11 mouse cellular contexts compared by ENCODE assay signal in genomic region chr6:87222854-87223631, GRCm38 (mm10).
DNase-seq lines count a peak whose midpoint lies in the region; ATAC-seq and TF ChIP-seq lines count a peak whose summit lies in the region.
"Had no signal": no experiment of that assay in that cellular context is flagged by ENCODE, and none has a peak within 500 bp of the region (broad histone marks: within the 10 kb centered on the region; RNA-seq: fewer than 3 reads in every experiment).

No protein-coding gene starts in this region.

- no peak overlapping the region for H3K9ac ChIP-seq in forebrain, embryonic 14.5 days (ENCODE audit: low read length)
- no peak overlapping the region for H3K9ac ChIP-seq in forebrain, embryonic 16.5 days (replicated peaks; ENCODE audit: low read depth, low read length)

- no peak for TF ChIP-seq POLR2A in brain, embryonic 14.5 days (IDR thresholded peaks at IDR 0.05; ENCODE audit: borderline replicate concordance, extremely low read depth, insufficient read depth, insufficient read length, poor library complexity, severe bottlenecking)

- no peak overlapping the region for H3K27ac ChIP-seq in forebrain, embryonic 14.5 days (ENCODE audit: low read depth, low read length)
- no peak overlapping the region for H3K27ac ChIP-seq in forebrain, embryonic 16.5 days (ENCODE audit: low read length)

- no peaks in the 10 kb centered on the region for H3K27me3 ChIP-seq in forebrain, embryonic 14.5 days (replicated peaks; ENCODE audit: control insufficient read depth, insufficient read depth, low read length)
- no peaks in the 10 kb centered on the region for H3K27me3 ChIP-seq in forebrain, embryonic 16.5 days (replicated peaks; ENCODE audit: control insufficient read depth, insufficient read depth, low read length)

- H3K9me3 ChIP-seq in forebrain, embryonic 14.5 days (replicated peaks; ENCODE audit: control insufficient read depth, low read length) = no peaks in the 10 kb centered on the region
- no peaks in the 10 kb centered on the region for H3K9me3 ChIP-seq in forebrain, embryonic 16.5 days (ENCODE audit: control insufficient read depth, low read length)

- ATAC-seq in forebrain, embryonic 14.5 days = no peak
- ATAC-seq in forebrain, embryonic 16.5 days = no peak

- TF ChIP-seq CTCF in brain, embryonic 14.5 days (IDR thresholded peaks at IDR 0.05; ENCODE audit: borderline replicate concordance, extremely low read depth, insufficient read depth, insufficient read length) = no peak

- H3K4me3 ChIP-seq in forebrain, embryonic 14.5 days (ENCODE audit: low read depth, low read length) = no peak overlapping the region
- no peak overlapping the region for H3K4me3 ChIP-seq in forebrain, embryonic 16.5 days (replicated peaks; ENCODE audit: low read length)

- H3K36me3 ChIP-seq in forebrain, embryonic 14.5 days (ENCODE audit: control insufficient read depth, insufficient read depth, low read length) = no peaks in the 10 kb centered on the region
- no peaks in the 10 kb centered on the region for H3K36me3 ChIP-seq in forebrain, embryonic 16.5 days (ENCODE audit: control insufficient read depth, insufficient read depth)

- 62% methylated on average over 10 of the region's 10 CpGs for WGBS in forebrain, embryonic 14.5 days
- 52% methylated on average over 10 of the region's 10 CpGs for WGBS in forebrain, embryonic 16.5 days

- DNase-seq in forebrain, embryonic 14.5 days (ENCODE audit: low spot score) = peak; percentile 13
- DNase-seq in kidney, postnatal 25 days = peak; percentile 41 to 54
- DNase-seq in kidney, adult 18-20 months = no peak
- peak; percentile 24 for DNase-seq in brain, embryonic 14.5 days (ENCODE audit: low read depth)
- peak; percentile 52 for DNase-seq in lung, postnatal 36 days
- DNase-seq in thymus, postnatal 14 days = no peak
- no peak for DNase-seq in cerebellum, adult 11 months
- DNase-seq: adrenal gland, postnatal 36 days; cerebellum, adult 9-10 months; thymus, postnatal 25 days had no signal

- H3K4me2 ChIP-seq in forebrain, embryonic 14.5 days (ENCODE audit: low read length) = no peak overlapping the region
- H3K4me2 ChIP-seq in forebrain, embryonic 16.5 days (ENCODE audit: low read length) = no peak overlapping the region

- H3K4me1 ChIP-seq in forebrain, embryonic 14.5 days (ENCODE audit: control insufficient read depth, insufficient read depth, low read length) = no peaks in the 10 kb centered on the region
- H3K4me1 ChIP-seq in forebrain, embryonic 16.5 days (replicated peaks; ENCODE audit: control insufficient read depth, insufficient read depth, low read length) = 0 out of 2 replicates have a peak, but pooled peaks cover 2% of the 10 kb centered on the region

Comparison
In these comparisons a context has a peak if more than half of its experiments do, and no peak if none do; other contexts are left out.
1. DNase-seq: peak in forebrain, embryonic 14.5 days (single experiment), kidney, postnatal 25 days (2 of 2), brain, embryonic 14.5 days (single experiment) and lung, postnatal 36 days (single experiment); none in kidney, adult 18-20 months (single experiment), thymus, postnatal 14 days (single experiment) and cerebellum, adult 11 months (single experiment).